Mouse (Mus musculus): ENCODE data around the gene Simc1.

GRCm38 (mm10) chr13:54479286-54479685, 24.3 kb upstream of the Simc1 start:
- TF ChIP-seq CTCF (IDR thresholded peaks at IDR 0.05; ENCODE audit: borderline replicate concordance, control insufficient read depth, extremely low read depth, insufficient read depth, low read length, poor library complexity) (no peak), POLR2A (IDR thresholded peaks at IDR 0.05; ENCODE audit: control insufficient read depth, extremely low read depth, insufficient read depth, low read length, poor library complexity) (no peak)
